Mouse (Mus musculus) E14TG2a.4 (cell line): ENCODE results near the gene Mast4.

ENCODE experiments used
- CTCF ChIP-seq: conservative IDR thresholded peaks from 2 replicates; pipeline ENCODE4 v1.5.1; 2014; ENCODE audit warnings: low read length
- NANOG ChIP-seq: IDR thresholded peaks from 2 replicates; pipeline ENCODE4 v1.6.1; 2014; ENCODE audit warnings: borderline replicate concordance, low read length, mixed read lengths
- POU5F1 ChIP-seq: IDR thresholded peaks from 2 replicates; pipeline ENCODE4 v1.6.1; 2014; ENCODE audit warnings: low read length, borderline replicate concordance

DNA sequence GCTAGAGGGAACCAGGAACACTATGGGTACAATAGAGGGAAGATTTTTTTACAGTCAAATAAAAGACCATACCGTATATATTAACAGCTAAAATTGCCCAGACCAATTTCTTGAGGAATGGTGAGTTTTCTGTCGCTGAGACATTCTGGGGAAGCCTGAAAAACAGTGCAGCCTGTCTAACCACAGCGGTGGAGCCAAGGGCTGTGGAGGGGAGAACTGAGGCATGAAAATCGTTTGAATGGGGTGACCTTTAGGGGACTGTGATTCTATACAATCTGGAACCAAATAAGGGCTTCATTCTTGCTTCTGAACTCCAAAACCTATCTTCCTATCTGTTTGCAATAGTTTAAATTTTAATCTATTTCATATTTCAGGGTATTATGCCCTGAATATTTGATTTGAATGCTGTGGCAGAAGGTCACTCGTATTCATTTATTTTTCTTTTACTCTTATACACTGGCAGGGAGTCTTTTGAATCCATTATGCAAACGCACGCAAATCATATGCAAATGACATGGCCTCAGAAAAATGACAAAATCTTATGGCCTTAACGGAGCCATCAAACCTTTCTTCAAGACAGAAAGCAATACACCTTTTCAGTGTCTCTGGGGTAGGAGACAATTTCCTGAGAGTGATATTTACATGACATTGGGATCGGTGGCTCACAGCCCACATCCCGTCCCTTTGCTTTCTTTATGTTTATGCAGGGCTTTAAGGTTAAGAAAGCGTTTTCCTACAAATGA is 642.7 kb downstream of the Mast4 start:
- TF ChIP-seq CTCF (no peak), POU5F1 (no peak), NANOG (no peak)
